Mouse (Mus musculus): Measurements from ENCODE around the gene Snx14.

DNA sequence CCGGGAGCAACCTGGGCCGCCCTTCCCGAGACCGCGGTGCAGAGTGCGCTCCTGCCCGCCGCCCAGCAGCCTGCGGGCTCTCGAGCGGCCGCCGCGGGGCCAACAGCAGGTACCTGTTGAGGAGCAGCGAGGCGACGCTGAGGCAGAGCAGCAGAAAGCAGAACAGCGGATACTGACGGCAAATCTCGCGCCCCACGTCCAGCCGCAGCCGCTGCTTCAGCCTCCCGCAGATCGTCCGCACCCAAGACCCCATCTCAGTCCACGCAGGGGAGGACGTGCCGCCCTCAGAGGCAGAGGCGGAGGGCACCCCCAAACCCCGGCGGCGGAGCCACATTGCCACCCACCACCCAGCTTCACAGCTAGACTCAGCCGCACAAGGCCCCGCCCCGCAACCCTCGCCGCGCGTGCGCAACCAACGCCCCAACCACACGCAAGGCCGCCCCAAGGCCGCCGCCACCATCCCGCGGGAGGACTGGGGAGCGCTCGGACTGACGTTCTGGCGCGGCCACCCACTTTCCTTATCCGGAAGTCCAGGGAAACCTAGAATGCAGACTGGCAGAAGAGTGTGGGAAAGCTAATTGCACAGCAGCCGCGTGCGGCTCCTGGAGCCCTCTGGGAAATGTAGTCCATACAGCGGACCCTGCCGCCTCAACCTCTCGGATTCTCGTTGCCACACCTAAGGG is at the start of gene Snx14:
- TF ChIP-seq CTCF (conservative IDR thresholded peaks at IDR 0.05; ENCODE audit: low read length): no peak
- no peak for TF ChIP-seq NANOG (IDR thresholded peaks at IDR 0.05; ENCODE audit: borderline replicate concordance, low read length)
- TF ChIP-seq POU5F1 (IDR thresholded peaks at IDR 0.05; ENCODE audit: borderline replicate concordance, low read length): no peak

All from E14TG2a.4 (cell line).